Mouse (Mus musculus): ENCODE data around the gene Mrtfb.

DNA sequence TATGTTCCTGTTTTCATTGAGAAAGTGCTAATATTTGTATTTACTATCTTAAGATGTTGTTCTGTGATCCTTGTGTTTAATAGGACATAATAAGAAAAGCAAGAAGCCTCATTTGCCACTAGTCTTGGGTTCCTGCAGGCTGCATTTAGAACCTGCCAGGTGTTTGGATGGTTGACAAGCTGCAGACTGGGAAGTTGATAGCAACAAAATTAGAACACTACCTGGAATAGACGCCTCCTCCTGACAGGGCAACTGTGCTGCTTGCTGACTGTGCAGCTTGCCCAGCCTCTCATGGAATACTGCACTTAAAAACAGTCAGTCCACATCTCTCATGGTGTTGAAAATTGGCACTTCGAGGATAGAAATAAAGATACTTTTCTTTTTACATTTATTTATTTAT lies 76.3 kb downstream of the Mrtfb start:
- no peak for TF ChIP-seq CTCF (IDR thresholded peaks at IDR 0.05; ENCODE audit: low read depth, low read length)
- TF ChIP-seq POLR2AphosphoS5 (IDR thresholded peaks at IDR 0.05; ENCODE audit: insufficient replicate concordance, low read depth, low read length), result no peak
- no peak for TF ChIP-seq GATA1 (IDR thresholded peaks at IDR 0.05; ENCODE audit: borderline replicate concordance, low read length)
- TF ChIP-seq TAL1 (conservative IDR thresholded peaks at IDR 0.05; ENCODE audit: low read depth, low read length), result no peak
- TF ChIP-seq GATA2 (IDR thresholded peaks at IDR 0.05; ENCODE audit: borderline replicate concordance, low read depth, low read length), result no peak
